Mouse (Mus musculus): ENCODE results near the gene Atf1.
"Not testable (repeated sequence)": the region's sequence is repeated elsewhere in the genome, so short reads cannot be mapped to it uniquely, and the experiment has no call there.

Atf1 gene

GRCm38 (mm10) chr15:100257305-100257704, 29.7 kb downstream of the Atf1 start:
- in situ Hi-C loops (cut with MboI, MseI): no loop called here

GRCm38 (mm10) chr15:100258646-100259425, 31.2 kb downstream of the Atf1 start:
- in situ Hi-C loops (cut with MboI, MseI): no loop called here

- in situ Hi-C loops (cut with MboI, MseI): not testable (repeated sequence)
Observed at GRCm38 (mm10) chr15:100260351-100260750, 32.7 kb downstream of the Atf1 start.

- in situ Hi-C loops (cut with MboI, MseI): no loop called here
Observed at GRCm38 (mm10) chr15:100263246-100263905, 35.8 kb downstream of the Atf1 start.

GRCm38 (mm10) chr15:100265586-100266325, 38.1 kb downstream of the Atf1 start:
- in situ Hi-C loops (cut with MboI, MseI): no loop called here

- in situ Hi-C loops (cut with MboI, MseI): no loop called here
Observed at GRCm38 (mm10) chr15:100268916-100269315, 41.3 kb downstream of the Atf1 start.

- in situ Hi-C loops (cut with MboI, MseI): no loop called here
Observed at GRCm38 (mm10) chr15:100269776-100270175, 42.2 kb downstream of the Atf1 start.

GRCm38 (mm10) chr15:100270609-100271008, 43.0 kb downstream of the Atf1 start:
- in situ Hi-C loops (cut with MboI, MseI): not testable (repeated sequence)

GRCm38 (mm10) chr15:100271411-100271810, 43.8 kb downstream of the Atf1 start:
- in situ Hi-C loops (cut with MboI, MseI): no loop called here

- in situ Hi-C loops (cut with MboI, MseI): not testable (repeated sequence)
Observed at GRCm38 (mm10) chr15:100273791-100274308, 46.2 kb downstream of the Atf1 start.

- in situ Hi-C loops (cut with MboI, MseI): no loop called here
Observed at GRCm38 (mm10) chr15:100274790-100275559, 47.4 kb downstream of the Atf1 start.

- in situ Hi-C loops (cut with MboI, MseI): no loop called here
Observed at GRCm38 (mm10) chr15:100276403-100276802, 48.8 kb downstream of the Atf1 start.

- in situ Hi-C loops (cut with MboI, MseI): no loop called here
Observed at GRCm38 (mm10) chr15:100277586-100277985, 50.0 kb downstream of the Atf1 start.

- in situ Hi-C loops (cut with MboI, MseI): no loop called here
Observed at GRCm38 (mm10) chr15:100280626-100281025, 53.0 kb downstream of the Atf1 start, which contains the start of gene Tmprss12. Tmprss12 (plus strand) TSS chr15:100280837.

- in situ Hi-C loops (cut with MboI, MseI): no loop called here
Observed at GRCm38 (mm10) chr15:100288980-100289379, 61.4 kb downstream of the Atf1 start.

- in situ Hi-C loops (cut with MboI, MseI): loop anchor here in 1 of 2 experiments (5.0 kb wide), 1 partner anchor 44 kb away; no protein-coding TSS in a partner anchor
Observed at GRCm38 (mm10) chr15:100290858-100291257, 63.2 kb downstream of the Atf1 start.

GRCm38 (mm10) chr15:100292326-100292725, 64.7 kb downstream of the Atf1 start:
- in situ Hi-C loops (cut with MboI, MseI): loop anchor here in 1 of 2 experiments (5.0 kb wide), 1 partner anchor 45 kb away; no protein-coding TSS in a partner anchor

GRCm38 (mm10) chr15:100297856-100298255, 70.2 kb downstream of the Atf1 start:
- in situ Hi-C loops (cut with MboI, MseI): no loop called here

- in situ Hi-C loops (cut with MboI, MseI): loop anchor here in 1 of 2 experiments (10.0 kb wide), 1 partner anchor 1916 kb away; the partner anchor contains the start of gene Olfr283
Observed at GRCm38 (mm10) chr15:100300499-100300898, 72.9 kb downstream of the Atf1 start.

- in situ Hi-C loops (cut with MboI, MseI): loop anchor here in 1 of 2 experiments (10.0 kb wide), 1 partner anchor 1917 kb away; the partner anchor contains the start of gene Olfr283
Observed at GRCm38 (mm10) chr15:100301556-100301955, 73.9 kb downstream of the Atf1 start.

All from T-helper 17 cell (primary cell).